Comparison of ENCODE assay signal across 8 mouse cellular contexts in the genomic region with DNA sequence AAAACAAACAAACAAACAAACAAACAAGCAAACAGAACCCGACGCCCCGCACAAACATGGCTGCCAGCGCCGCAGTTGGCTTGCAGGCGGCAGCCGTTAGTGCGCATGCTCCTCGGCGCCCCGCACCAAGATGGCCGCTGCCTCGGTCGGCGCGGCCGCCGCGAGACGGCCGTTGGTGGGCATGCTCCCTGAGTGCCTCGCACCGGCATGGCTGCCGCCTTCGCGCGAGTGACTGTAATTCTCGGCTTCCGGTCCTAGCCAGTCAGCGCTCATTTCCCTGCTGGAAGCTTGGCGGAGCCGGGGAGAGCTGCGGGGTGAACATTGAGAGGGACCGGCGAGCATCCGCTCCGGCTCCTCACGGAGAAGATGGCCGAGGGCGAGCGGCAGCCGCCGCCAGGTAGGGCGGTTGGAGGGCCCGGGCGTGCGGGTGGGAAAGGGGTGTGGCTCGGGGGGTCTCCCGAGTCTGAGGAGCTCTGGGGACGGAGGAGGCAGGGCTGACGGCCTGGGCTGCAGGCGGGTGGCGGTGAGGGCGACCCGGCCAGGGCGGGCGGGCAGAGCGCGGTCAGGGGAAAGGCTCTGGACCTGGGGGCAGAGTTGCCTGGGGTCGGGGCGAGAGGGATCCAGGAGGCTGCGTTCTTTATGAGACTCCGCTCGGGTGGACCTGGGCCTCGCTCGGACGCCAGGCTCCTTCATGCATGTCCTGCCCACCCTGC. TPM values are rescaled to one million over a fixed set of nuclear protein-coding genes. Genes with fewer than 3 reads are reported as not detected.
DNase-seq lines count a peak whose midpoint lies in the region; ATAC-seq lines count a peak whose summit lies in the region.

A gene (plus strand): TSS at position 104 of the 713 bp plus-strand sequence.

- H3K4me3 ChIP-seq in hindbrain, embryonic 15.5 days: peak within 1 kb of the TSS; percentile 81

- no peaks in the 10 kb centered on the region for H3K27me3 ChIP-seq in hindbrain, embryonic 15.5 days

- H3K4me2 ChIP-seq in hindbrain, embryonic 15.5 days: peak within 1 kb of the TSS; percentile 60

- WGBS in hindbrain, embryonic 15.5 days: under 1% methylated on average over 66 of the region's 67 CpGs

- DNase-seq in NIH3T3 (ENCODE audit: low read depth): peak; percentile 97
- DNase-seq in cerebellum, postnatal 14 days: peak; percentile 96 to 97
- peak; percentile 92 to 94 for DNase-seq in frontal cortex, postnatal 36 days (ENCODE audit: low spot score in 2 of 2)
- DNase-seq in left cerebral cortex, adult 11 months (ENCODE audit: low spot score): peak; percentile 90
- peak; percentile 95 to 96 for DNase-seq in lung, postnatal 4 days
- peak; percentile 89 for DNase-seq in retina, postnatal 7 days (ENCODE audit: low read depth, low spot score)
- DNase-seq in urinary bladder, adult 2 months (ENCODE audit: low spot score): peak; percentile 91

- H3K27ac ChIP-seq in hindbrain, embryonic 15.5 days (replicated peaks): peak within 1 kb of the TSS; percentile 98

- ATAC-seq in hindbrain, embryonic 15.5 days (ENCODE audit: low FRiP score, low read depth): peak; percentile 92

- H3K9me3 ChIP-seq in hindbrain, embryonic 15.5 days: no peaks in the 10 kb centered on the region

- peaks cover 60% of the 10 kb centered on the region for H3K4me1 ChIP-seq in hindbrain, embryonic 15.5 days (replicated peaks)

- H3K36me3 ChIP-seq in hindbrain, embryonic 15.5 days: peaks cover 8% of the 10 kb centered on the region

- peak within 1 kb of the TSS; percentile 92 for H3K9ac ChIP-seq in hindbrain, embryonic 15.5 days

RNA-seq across cellular contexts. Expression of the gene that starts here (rescaled TPM):
- polyA plus RNA-seq in hindbrain, embryonic 15.5 days (2015; fragmentation: Nextera tagmentation; extraction: Ambion mirVana): 138 and 150 TPM in 2 replicates
- polyA plus RNA-seq in urinary bladder, adult 2 months (2012; rRNA removed): 90.0 and 93.9 TPM in 2 replicates

Comparison
In these comparisons a context has a peak if more than half of its experiments do, and no peak if none do; other contexts are left out.
1. Peak in every context shown above with its lines: DNase-seq, ATAC-seq, H3K4me3 ChIP-seq and H3K27ac ChIP-seq.